Mouse (Mus musculus) embryo, embryonic 11.5 days (tissue): ENCODE results near the gene Map3k3.

Source experiments
- DNase-seq: peaks from one replicate; pipeline ENCODE4 v3.0.0-alpha.2; 2012; ENCODE audit warnings: low read depth, low spot score

The Map3k3 gene

DNA sequence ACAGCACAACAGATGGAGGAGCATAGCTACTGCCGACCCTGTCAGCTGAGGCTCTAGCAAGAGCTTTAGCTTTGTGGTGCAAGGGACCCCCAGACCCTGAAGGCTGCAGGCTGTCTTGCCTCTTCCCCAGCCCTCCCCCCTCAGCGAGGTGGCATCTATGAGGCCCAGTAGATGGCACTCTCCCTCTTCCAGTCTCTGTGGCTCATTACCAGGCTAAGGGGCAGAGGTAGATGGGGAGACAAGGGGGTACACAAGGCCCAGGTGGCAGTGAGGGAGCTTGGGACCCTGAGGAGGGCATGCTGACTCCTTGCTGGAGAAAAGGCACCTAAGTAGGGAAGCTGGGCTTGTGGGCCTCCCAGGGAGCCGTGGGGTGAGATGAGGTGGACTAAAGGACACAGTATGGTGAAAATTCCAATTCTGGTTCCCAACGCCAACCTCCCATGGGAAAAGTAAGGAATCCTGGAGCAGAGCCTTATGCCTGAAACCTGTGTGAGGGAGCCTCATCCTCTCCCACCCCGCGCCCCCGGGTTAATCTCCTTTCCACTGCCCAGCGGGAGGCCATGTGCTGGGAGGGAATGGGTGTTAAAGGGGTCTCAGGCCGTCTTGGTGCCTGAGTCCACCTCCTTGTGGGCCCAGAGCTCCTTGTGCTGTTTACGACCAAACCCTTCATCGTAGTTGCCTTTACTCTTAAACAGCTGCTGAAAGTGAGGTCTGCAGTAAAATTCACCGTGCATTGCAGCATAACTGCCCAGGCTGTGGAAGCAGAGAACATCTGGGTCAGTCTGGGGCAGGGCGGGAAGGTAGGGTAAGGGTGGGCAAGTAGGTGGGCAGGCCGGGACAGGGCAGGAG, 73.9 kb downstream of the Map3k3 start:
- no peak for DNase-seq

DNA sequence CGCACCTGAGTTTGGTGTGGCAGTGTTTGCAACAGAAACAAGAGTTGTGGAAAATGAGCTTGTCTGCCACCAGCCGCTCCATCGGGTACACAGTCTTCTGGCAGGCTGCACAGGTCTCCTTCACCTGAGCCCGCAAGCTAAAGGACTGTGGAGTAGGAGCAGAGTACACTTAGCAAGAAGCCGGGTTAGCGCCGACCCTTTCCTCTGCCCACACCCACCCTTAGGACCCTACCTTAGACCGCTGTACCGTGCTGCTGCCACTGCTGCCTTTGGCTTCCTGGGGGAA, 74.5 kb downstream of the Map3k3 start:
- DNase-seq, result no peak

DNA sequence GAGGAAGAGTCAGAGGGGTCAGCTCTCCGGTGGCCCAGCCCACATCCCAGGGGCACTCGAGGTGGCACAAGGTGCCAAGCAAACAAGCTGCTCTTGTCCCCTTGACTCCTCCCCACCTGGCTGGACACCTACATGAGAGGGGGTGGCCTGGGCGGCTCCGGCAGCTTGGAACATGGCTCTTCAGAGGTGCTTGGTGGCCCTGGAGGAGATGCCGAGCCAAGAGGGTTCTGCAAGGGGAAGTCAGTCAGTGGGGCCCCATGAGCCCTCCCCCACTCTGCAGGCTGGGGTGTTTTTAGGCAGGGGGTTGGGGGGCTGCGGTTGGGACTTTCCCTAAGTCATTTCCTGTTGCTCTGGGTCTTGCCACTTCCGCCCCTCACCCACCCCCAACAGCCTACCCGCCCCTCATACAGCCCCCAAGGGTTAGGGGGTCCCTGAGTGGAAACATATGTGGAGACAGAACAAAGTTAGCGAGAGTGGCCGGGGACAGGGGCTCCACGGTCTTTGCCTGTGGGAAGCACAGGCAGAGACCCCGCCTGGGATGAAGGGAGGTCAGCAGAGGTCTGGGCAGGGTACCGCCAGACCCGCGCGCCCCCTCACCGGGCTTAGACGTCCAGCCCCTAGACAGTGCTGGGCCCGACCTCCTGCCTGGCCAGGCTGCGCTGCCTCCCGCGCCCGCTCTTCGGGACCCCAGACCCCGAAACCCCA, 75.0 kb downstream of the Map3k3 start:
- peak; percentile 35 for DNase-seq

DNA sequence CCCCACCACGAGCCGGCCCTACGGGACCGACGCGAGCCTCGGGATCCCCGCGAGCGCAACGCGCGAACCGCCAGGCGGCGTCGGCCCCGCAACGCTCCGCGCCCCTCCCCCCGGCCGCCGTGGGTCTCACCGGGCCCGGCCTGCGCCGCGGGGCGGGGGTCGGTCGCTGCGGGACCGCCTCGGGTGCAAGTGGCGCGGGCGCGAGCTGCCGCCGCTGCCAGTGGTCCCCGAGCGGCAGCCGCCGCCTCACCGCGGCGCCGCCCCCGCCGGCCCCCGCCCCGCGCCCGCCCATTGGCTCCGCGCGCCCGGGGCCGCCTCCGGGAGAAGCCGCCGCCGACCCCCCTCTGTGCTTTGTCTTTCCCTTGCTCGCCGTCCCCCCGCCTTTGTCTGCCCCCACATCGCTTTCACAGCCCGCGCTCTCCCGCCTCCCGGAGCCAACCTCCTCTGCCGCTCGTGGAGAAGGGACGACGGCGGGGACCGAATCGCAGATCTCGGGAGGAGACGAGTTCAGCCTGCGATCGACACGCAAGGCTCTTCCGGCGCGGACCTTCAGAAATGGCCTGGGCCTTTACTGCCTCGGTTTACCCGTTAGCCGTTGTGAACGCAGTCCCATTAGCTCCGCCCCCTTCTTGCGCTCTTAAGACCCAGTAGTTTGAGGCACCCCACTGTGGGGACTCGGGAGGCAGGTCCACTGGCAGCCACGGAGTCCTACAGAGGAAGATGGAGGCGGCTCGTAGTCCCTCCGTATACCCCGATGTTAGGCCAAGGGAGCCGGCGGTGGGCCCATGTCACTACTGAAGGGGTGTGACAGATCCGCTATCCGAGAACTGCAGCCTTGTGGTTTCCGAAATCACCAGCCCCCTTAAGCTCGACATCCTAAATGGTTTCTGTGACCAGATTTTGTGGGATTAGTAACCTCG, 75.8 kb downstream of the Map3k3 start:
- peak; percentile 67 for DNase-seq

DNA sequence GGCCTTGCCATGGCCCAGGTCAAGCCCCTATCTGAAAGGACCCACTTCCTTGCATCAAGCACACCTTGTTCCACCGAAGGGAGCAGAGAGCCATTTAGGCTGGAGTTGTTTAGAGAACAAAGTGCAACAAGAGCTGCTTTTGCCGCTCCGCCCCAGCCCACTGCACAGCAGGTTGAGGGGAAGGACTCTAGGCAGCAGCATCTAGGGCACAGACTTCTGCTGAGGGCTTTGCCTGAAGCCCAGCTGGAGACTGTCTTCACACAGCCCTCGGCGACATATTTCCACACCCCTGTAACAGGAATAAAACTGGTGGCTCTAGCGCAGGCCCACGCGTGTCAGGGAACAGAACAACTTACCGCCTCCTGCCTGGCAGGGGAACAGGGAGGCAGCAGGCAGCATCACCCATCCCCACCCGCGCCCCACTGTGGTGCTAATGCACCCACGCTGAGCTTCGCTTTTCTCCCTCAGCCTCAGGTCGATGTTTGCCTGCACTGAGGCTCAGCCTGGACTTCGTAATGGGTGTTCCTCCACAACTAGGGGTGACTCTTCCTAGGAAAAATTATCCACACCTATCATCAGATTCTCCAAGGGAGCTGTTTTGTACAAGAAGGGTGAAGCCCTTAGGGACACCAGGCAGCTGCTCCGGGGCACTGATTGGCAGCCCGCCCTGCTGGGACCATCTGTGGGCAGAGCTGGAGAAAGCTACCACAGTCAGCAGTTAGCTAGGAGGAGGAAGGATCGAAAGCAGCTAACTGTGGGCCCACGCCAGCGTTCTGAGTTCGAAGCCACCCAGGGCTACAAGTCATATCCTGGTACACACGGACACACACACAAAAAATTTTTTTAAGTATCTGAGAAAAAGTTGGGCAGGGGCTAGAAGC, 76.7 kb downstream of the Map3k3 start, which contains the start of the genes Gm10840 and Limd2:
TSS of gene Gm10840 (plus strand) at position 10 of the 881 bp plus-strand sequence.
TSS of gene Limd2 (minus strand) at position 20 of the 881 bp plus-strand sequence.
- peak; percentile 43 for DNase-seq

DNA sequence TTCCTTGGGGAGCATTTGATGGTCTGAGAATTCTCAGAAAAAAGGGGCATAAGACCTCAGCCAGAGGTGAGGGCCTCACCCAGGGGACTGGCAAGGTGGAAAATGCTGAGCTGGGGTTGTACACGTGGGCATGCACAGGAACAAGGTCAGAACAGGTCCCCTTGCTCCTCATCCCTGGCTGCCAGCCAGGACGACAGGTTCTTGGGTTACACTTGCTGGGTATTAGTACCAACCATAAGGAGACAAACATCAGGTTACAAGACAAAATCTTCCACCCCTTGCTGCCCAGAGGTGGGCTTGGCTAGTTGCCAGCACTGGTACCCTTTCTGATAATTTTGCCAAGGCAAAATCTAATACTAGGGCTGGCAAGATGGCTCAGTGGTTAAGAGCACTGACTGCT, 77.8 kb downstream of the Map3k3 start:
- DNase-seq, result no peak

DNA sequence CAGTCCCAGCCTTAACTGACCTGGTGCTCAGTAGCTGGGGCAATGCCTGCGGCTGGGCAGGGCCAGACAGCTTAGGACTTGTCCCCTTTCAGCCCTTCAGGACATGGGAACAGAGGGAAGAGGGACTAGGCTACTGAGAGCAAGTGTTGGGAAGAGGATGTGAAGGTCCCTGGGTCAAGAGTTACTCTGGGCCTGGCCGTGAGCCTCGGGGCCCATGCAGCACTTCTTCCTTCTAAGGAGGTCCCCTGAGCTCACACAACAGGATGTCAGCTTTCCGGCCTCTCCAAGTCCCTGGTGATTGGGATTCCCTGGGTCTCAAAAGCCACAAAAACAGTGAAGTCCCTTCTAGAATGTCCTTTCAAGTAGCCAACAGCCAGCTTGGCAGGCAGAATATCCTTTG, 79.1 kb downstream of the Map3k3 start:
- DNase-seq, result no peak

DNA sequence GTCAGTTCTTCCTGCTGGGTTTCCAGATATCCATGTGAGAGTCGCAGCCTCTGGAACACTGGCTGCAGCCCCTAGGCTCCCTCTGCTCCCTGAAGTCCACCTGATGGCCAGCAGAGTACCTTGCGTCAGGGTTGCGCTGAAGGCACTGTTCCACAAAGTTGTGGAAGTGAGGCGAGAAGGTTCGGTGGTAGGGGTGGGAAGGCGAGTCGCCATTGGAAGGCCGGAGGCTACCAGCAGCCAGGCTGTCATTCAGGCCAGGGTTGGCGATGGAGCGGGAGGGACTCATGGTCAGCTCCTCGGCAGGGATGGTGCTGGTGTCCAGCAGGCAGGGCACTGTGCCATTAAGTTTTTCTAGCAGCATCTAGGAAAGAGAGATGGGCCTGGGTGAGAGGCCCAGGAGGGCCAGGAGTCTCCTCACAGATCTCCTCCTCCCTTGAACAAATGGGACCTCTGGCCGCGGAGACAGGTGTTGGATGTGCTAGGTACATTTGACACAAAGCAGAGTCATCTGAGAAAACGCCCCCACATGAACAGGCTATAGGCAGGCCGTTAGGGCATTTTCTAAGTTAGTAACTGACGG, 80.3 kb downstream of the Map3k3 start:
- no peak for DNase-seq

DNA sequence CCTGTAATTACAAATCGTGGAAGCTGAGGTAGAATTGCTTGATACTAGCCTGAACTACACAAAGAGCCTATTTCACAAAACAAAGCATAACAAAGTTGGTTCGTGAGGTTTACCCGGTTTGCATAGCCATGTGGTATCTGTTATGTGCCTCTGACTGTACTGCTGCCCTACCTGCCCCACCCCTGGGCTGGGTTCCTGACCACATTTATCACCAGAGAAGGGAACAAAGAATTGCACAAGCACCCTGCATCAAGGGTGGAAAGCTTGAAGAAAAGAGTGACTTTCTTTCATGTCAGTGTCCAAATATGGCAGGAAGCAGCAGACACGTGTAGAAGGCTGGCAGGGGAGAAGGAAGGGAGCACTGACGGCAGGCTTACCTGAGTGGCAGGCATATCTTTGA, 83.0 kb downstream of the Map3k3 start:
- no peak for DNase-seq

DNA sequence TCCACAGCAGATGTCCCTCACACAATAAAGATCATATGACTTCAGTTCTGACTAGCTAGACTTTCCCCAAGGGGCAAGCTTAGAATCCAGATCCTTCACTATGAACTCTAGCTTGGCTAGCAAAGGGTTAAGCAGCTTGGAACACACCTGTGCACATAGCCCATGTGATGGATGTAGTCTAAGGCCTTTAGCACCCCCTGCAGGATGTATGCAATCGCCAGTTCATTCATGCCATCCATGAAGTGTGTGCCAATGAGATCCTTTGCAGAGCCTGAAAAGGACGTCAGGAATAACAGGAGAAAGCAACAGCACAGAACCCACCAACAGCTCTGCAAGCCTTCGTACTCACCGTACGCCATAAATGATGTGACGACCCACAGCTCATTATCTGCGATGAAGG, 86.4 kb downstream of the Map3k3 start:
- no peak for DNase-seq

DNA sequence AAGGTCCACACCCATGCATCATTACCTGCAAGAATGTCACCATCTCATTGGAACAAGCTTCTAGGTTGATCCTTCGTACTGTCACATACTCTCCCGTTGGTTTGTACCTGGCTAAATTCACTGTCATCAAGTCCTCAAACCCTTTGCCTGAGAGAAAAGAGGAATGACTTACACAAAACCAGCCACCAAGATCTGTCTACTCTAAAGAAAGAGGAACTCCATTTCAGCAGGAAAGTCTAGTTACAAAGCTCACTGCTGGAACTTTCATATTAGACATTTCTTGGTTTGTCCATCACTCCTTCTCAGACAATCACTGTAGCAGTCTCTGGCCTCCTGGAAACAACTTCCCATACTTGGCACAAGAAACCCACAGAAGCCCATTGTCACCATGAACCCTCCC, 88.8 kb downstream of the Map3k3 start:
- no peak for DNase-seq

DNA sequence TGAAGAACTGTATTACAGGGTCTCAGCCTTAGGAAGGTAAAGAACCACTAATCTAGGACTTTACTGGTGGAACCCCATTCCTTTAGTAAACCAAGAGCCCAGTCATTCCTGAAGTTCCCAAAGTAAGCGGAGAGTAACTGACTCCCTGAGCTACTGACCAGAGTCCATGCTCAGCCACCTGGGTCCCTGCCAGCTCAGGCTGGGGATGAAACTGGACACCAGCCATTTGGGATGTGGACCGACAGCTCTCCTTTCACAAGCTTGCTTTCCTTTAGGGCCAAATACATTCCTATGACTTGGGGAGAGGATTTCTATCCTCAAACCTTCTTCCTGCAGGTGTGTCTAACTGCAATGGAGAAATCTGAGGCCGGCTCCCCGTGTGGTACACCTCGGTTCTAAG, 90.0 kb downstream of the Map3k3 start:
- no peak for DNase-seq

DNA sequence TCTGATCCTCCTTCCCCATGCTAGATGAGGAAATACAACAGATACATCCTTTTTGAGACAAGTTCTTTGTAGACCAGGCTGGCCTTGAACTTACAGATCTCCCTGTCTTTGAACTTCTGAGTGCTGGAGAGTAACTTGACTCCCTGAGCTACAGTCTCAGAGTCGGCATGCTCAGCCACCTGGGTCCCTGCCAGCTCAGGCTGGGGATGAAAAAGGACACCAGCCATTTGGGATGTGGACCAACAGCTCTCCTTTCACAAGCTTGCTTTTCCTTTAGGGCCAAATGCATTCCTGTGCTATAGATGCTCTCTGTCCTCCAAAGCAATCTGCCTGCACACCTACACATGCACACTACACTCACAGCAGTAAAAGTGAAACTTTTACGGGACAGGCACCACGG, 90.7 kb downstream of the Map3k3 start:
- DNase-seq, result no peak

DNA sequence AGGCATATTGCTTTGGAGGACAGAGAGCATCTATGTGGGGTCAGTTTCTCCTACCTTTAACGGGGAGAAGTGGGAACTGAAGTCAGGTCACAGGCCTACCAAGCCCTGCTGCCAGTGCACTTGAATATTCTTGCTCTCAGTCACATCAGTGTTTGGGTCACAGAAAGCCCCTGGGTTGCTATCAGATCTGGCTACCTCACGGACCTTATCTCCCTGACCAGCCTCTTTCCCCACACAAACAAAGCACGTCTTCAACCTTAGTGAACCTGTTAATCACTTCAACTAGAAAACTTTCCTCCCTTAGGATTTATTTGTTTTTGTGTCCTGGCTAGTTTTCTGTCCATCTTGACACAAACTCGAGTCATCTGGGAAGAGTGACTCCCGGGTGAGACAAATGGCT, 92.0 kb downstream of the Map3k3 start:
- no peak for DNase-seq

DNA sequence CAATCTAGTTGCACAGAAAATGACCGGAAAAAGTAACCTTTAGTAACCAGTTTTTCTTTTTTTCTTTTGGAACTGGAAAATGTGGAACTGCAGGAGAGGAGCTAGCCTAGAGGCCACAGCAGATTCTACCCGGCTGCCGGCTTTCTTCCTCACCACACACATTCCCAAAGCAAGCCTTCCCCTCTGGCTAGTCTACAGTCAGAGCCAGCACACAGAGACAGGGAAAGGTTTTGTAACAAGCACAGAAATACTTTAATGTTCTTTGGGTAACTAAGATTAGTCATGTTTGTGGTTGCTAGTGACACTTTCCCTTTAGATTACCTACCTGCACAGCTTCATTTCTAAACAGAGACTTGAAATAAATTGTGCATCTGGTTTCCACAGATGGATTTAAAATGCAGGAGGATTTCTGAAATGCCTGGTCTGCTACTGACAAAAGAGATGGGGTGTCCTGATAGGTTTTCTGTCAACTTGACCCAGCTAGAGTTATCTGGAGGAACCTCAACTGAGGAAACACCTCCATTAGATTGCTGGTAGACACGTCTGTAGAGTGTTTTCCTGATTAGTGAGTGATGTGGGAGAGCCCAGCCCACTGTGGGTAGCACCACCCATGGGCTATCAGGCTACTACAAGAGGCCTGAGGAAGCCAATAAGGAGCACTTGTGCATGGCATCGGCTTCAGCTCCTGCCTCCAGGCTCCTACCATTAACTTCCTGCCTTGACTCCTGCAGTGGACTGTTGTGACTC, 93.8 kb downstream of the Map3k3 start:
- no peak for DNase-seq

DNA sequence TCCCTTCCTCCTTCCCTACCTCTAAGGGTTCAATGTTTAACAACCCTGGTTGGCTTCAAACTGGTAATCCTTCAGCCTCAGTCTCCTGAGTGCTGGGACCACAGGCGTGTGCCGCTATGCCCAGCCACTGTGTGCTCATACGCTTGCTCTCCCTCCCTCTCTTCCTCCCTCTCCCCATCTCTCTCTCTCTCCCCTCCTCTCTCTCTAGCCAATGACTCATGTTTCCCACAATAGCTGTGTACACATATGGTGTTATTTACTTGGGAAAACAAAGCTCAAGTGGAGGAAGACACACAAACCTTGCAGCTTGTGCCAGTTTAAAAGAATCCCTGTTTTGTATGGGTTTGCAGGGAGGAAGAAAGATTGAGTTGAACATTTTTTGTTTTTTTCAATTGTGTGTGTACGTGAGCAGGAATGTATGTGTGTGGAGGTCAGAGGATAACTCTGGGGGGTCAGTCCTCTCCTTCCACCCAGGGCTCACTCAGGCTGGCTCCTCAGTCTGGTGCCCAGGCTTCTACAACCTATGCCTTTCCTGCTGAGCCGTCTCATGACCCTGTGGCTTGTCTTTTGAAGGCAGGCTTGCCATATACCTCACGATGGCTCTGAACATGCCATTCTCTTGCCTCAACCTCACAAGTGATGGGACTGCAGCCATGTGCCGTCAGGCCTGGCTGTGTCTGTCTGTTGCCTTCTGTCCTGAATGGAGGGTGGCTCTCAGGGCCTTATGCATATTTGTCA, 95.5 kb downstream of the Map3k3 start:
- DNase-seq, result no peak

DNA sequence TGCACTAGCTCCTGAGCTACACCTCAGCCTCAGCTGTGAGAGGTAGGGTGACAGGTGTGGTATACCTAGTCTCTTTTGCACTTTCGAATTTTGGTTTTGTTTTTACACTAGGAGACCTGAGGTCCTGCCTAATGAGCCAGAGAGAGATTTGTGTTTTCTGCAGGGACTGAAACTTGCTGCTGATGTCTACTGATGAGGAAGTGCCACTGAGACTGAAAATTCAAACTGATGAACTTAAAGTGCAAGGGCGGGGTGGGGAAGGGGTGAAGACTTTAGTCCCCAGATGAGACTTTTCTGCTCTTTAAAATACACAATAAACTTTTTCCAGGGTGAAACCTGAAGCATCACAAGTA, 96.0 kb downstream of the Map3k3 start:
- DNase-seq, result no peak

DNA sequence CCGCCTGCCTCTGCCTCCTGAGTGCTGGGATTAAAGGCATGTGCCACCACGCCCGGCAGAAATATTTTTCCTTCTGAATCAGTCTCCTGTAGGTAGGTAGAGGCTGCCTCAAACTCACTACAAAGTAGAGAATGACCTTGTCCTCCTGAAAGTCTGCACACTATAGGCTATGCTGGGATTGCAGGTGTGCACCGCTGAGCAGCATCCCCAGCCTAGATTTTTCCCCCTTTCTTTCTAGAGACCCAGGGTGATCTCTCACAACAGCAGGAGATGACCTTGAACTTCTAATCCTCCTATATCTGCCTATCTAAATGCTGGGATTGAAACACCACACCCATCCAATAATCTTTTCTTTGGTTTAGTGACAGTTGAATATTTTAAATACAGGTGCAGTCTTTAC, 102.9 kb downstream of the Map3k3 start:
- no peak for DNase-seq

DNA sequence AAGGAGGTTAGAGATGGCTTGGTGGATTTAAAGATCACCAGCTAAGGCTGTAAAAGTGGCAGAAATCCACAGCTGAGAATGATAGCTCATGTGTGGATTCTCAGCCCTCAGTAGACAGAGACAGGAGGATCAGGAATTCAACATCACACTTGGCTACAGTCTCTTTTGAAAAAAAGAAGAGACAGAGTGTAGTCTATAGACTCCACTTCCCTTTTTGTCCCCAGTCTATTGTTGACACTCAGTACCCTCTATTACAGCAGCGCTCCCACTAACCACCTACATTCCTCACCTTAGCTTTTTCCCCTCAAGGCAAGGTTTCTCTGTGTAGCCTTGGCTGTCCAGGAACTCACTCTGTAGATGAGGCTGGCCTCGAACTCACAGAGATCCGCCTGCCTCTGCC, 107.3 kb downstream of the Map3k3 start:
- no peak for DNase-seq

DNA sequence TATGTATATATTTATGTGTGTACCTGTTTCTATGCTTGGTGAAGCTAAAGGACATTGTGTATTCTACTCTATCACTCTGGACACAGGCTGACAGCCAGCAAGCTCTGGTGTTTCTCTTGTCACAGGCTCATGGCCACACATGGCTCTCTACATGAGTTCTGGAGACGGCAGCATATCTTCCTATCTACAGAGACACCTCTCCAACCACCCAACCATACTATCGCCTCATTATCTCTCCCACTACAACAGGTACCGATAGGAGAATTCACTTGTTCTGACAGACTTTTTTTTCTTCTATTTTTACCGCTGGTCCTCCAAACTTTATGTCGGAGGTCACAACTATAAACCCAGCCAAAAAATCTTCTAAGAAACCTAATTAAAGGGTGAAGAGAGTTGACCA, 107.8 kb downstream of the Map3k3 start:
- DNase-seq, result no peak
